Mouse (Mus musculus): ENCODE results near the gene Snx33. TPM values are rescaled to one million over a fixed set of nuclear protein-coding genes. Genes with fewer than 3 reads are reported as not detected.

The Snx33 gene
- polyA plus RNA-seq (2015; fragmentation: Nextera tagmentation; extraction: Ambion mirVana), result 7.5 and 8.2 TPM in 2 replicates

DNA sequence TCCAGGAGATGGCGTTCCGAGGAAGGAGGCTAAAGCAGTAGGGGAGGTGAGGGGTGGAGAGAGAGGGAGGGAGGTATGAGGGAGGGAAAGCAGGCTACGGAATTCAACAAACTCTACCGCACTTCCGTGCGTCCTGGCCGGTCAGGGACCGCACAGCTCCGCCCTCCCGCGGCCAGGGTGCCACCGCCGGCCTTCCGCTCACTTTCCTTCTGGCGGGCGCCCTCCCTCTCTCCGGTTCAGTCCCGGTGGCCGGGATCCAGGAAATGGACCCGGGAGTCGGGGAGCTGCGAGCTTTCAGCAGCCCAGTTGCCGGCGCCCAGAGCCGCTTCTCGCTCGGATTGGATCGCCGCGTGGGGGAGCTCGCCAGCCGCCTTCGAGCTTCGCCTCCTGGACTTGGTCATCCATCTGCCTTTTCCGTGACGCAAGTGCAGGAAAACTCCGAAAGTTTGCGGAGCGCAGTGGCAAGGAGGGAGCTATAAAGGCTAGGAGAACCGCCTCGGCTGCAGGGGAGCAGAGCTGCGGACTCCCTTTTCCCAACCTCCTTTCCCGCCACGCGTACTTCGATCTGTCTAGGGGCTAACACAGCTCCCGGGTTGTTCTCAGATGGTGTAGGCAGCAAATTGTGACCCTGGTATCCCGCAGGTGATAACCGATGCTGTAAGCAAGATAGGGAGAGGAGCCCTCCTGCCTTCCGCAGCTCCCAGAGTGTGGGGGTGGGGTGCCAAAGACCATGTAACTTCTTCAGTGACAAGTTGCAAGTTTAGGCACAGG is at the start of gene Snx33:
TSS of gene Snx33 (minus strand) at position 331 of the 771 bp plus-strand sequence.
- H3K36me3 ChIP-seq (ENCODE audit: control insufficient read depth, insufficient read depth), result no peaks in the 10 kb centered on the region
- peaks cover 36% of the 10 kb centered on the region for H3K4me1 ChIP-seq (ENCODE audit: control insufficient read depth, insufficient read depth, low read length)
- H3K4me3 ChIP-seq (ENCODE audit: low read length), result peak within 1 kb of the TSS; percentile 60
- H3K9me3 ChIP-seq (replicated peaks; ENCODE audit: control insufficient read depth, low read length), result no peaks in the 10 kb centered on the region
- H3K4me2 ChIP-seq (ENCODE audit: low read depth, low read length), result peak within 1 kb of the TSS; percentile 72
- ATAC-seq (replicated peaks; ENCODE audit: extremely low read depth, insufficient read depth, low FRiP score), result peak; percentile 68
- peak within 1 kb of the TSS; percentile 80 for H3K9ac ChIP-seq (ENCODE audit: low read length)
- H3K27me3 ChIP-seq (ENCODE audit: control insufficient read depth, insufficient read depth, low read length), result no peaks in the 10 kb centered on the region; the same call in 1 of the 2 replicates
- under 1% methylated on average over 50 of the region's 50 CpGs for WGBS
- H3K27ac ChIP-seq (ENCODE audit: low read length), result peak within 1 kb of the TSS; percentile 88

DNA sequence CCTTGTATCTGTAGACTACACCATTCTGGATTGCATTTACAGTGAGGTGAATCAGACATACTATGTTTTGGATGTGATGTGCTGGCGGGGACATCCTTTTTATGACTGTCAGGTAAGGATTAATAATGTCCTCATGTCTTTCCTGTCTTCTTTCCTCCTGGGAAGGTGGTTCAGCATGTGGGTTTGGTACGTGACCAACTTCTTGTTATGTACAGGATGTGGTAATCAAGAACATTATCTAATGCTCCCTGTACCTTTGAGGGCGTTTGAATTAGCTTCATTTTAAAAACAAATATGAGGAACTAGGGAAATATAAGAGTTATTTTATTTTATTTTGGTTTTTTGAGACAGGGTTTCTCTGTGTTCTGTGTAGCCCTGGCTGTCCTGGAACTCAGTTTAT is 47.0 kb upstream of the Snx33 start:
- Histone ChIP-seq H3K4me2 (ENCODE audit: low read depth, low read length) (no peak overlapping the region), H3K9me3 (replicated peaks; ENCODE audit: control insufficient read depth, low read length) (no peaks in the 10 kb centered on the region; the same call in 1 of the 2 replicates), H3K9ac (ENCODE audit: low read length) (no peak overlapping the region), H3K27me3 (ENCODE audit: control insufficient read depth, insufficient read depth, low read length) (no peaks in the 10 kb centered on the region), H3K4me1 (ENCODE audit: control insufficient read depth, insufficient read depth, low read length) (no peaks in the 10 kb centered on the region), H3K36me3 (ENCODE audit: control insufficient read depth, insufficient read depth) (peaks cover 8% of the 10 kb centered on the region; the same call in 1 of the 2 replicates), H3K4me3 (ENCODE audit: low read length) (no peak overlapping the region), H3K27ac (ENCODE audit: low read length) (no peak overlapping the region)
- ATAC-seq (replicated peaks; ENCODE audit: extremely low read depth, insufficient read depth, low FRiP score), result no peak
- WGBS, result 69% methylated on average over 3 of the region's 3 CpGs

- no peak for ATAC-seq (replicated peaks; ENCODE audit: extremely low read depth, insufficient read depth, low FRiP score)
- no peak overlapping the region for H3K4me3 ChIP-seq (ENCODE audit: low read length)
- H3K9ac ChIP-seq (ENCODE audit: low read length), result no peak overlapping the region
- H3K36me3 ChIP-seq (ENCODE audit: control insufficient read depth, insufficient read depth), result peaks cover 8% of the 10 kb centered on the region; the same call in 1 of the 2 replicates
- WGBS, result 54% methylated on average over 7 of the region's 8 CpGs
- H3K9me3 ChIP-seq (replicated peaks; ENCODE audit: control insufficient read depth, low read length), result no peaks in the 10 kb centered on the region
- no peaks in the 10 kb centered on the region for H3K4me1 ChIP-seq (ENCODE audit: control insufficient read depth, insufficient read depth, low read length)
- H3K27ac ChIP-seq (ENCODE audit: low read length), result no peak overlapping the region
- no peak overlapping the region for H3K4me2 ChIP-seq (ENCODE audit: low read depth, low read length)
- no peaks in the 10 kb centered on the region for H3K27me3 ChIP-seq (ENCODE audit: control insufficient read depth, insufficient read depth, low read length)
Observed at GRCm38 (mm10) chr9:56973960-56974524, 45.9 kb upstream of the Snx33 start.

- no peak overlapping the region for H3K27ac ChIP-seq (ENCODE audit: low read length)
- H3K27me3 ChIP-seq (ENCODE audit: control insufficient read depth, insufficient read depth, low read length), result no peaks in the 10 kb centered on the region
- WGBS, result 49% methylated on average over 2 of the region's 2 CpGs
- H3K4me2 ChIP-seq (ENCODE audit: low read depth, low read length), result no peak overlapping the region
- no peaks in the 10 kb centered on the region for H3K9me3 ChIP-seq (replicated peaks; ENCODE audit: control insufficient read depth, low read length)
- H3K36me3 ChIP-seq (ENCODE audit: control insufficient read depth, insufficient read depth), result peaks cover 6% of the 10 kb centered on the region; the same call in 1 of the 2 replicates
- H3K4me1 ChIP-seq (ENCODE audit: control insufficient read depth, insufficient read depth, low read length), result no peaks in the 10 kb centered on the region
- H3K4me3 ChIP-seq (ENCODE audit: low read length), result no peak overlapping the region
- ATAC-seq (replicated peaks; ENCODE audit: extremely low read depth, insufficient read depth, low FRiP score), result no peak
- H3K9ac ChIP-seq (ENCODE audit: low read length), result no peak overlapping the region
Observed at GRCm38 (mm10) chr9:56970158-56970557, 42.0 kb upstream of the Snx33 start.

GRCm38 (mm10) chr9:56961591-56961990 is 33.4 kb upstream of the Snx33 start:
- Histone ChIP-seq H3K36me3 (ENCODE audit: control insufficient read depth, insufficient read depth) (peaks cover 14% of the 10 kb centered on the region), H3K4me2 (ENCODE audit: low read depth, low read length) (no peak overlapping the region), H3K27ac (ENCODE audit: low read length) (no peak overlapping the region), H3K4me3 (ENCODE audit: low read length) (no peak overlapping the region), H3K9me3 (replicated peaks; ENCODE audit: control insufficient read depth, low read length) (peaks cover 3% of the 10 kb centered on the region; the same call in 1 of the 2 replicates), H3K27me3 (ENCODE audit: control insufficient read depth, insufficient read depth, low read length) (no peaks in the 10 kb centered on the region), H3K4me1 (ENCODE audit: control insufficient read depth, insufficient read depth, low read length) (no peaks in the 10 kb centered on the region), H3K9ac (ENCODE audit: low read length) (no peak overlapping the region)
- 91% methylated on average over 3 of the region's 3 CpGs for WGBS
- ATAC-seq (replicated peaks; ENCODE audit: extremely low read depth, insufficient read depth, low FRiP score), result no peak

- H3K27ac ChIP-seq (ENCODE audit: low read length), result no peak overlapping the region
- no peak overlapping the region for H3K9ac ChIP-seq (ENCODE audit: low read length)
- H3K4me3 ChIP-seq (ENCODE audit: low read length), result no peak overlapping the region
- 86% methylated on average over 2 of the region's 2 CpGs for WGBS
- H3K27me3 ChIP-seq (ENCODE audit: control insufficient read depth, insufficient read depth, low read length), result no peaks in the 10 kb centered on the region
- H3K36me3 ChIP-seq (ENCODE audit: control insufficient read depth, insufficient read depth), result peaks cover 17% of the 10 kb centered on the region
- no peak overlapping the region for H3K4me2 ChIP-seq (ENCODE audit: low read depth, low read length)
- H3K4me1 ChIP-seq (ENCODE audit: control insufficient read depth, insufficient read depth, low read length), result no peaks in the 10 kb centered on the region
- H3K9me3 ChIP-seq (replicated peaks; ENCODE audit: control insufficient read depth, low read length), result peaks cover 3% of the 10 kb centered on the region; the same call in 1 of the 2 replicates
- ATAC-seq (replicated peaks; ENCODE audit: extremely low read depth, insufficient read depth, low FRiP score), result no peak
Observed at GRCm38 (mm10) chr9:56958689-56959088, 30.5 kb upstream of the Snx33 start.

DNA sequence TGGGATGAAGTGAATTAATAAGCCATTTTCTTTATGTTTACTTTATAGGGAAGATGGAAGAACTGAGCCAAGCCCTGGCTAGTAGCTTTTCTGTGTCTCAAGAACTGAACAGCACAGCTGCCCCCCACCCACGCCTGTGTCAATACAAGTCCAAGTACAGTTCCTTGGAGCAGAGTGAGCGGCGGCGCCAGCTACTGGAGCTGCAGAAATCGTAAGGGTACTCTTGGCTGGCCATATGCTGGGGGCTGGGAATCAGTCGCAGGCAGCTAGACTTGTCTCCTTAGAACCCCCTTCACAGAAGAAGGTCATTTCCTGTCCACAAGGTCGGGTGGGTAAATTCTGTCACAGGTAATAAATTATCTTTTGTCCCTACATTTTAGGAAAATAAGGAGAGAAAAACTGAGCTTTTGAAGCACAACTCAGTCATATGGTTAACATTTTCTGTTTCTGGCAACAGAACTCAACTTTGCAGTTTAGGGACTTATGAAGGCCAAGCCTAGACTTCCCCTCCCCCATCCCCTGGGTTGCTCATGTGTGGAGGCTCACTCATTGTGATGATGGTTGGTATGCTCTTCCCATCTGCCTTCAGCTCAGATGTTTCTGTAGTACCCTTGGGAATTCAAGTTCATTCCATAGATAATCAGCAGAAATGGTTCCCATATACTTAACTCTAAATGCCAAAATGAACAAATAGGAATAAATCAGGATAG is 28.9 kb upstream of the Snx33 start:
- no peaks in the 10 kb centered on the region for H3K4me1 ChIP-seq (ENCODE audit: control insufficient read depth, insufficient read depth, low read length)
- H3K9ac ChIP-seq (ENCODE audit: low read length), result no peak overlapping the region
- H3K4me3 ChIP-seq (ENCODE audit: low read length), result no peak overlapping the region
- 70% methylated on average over 7 of the region's 7 CpGs for WGBS
- H3K36me3 ChIP-seq (ENCODE audit: control insufficient read depth, insufficient read depth), result peaks cover 10% of the 10 kb centered on the region
- H3K4me2 ChIP-seq (ENCODE audit: low read depth, low read length), result no peak overlapping the region
- H3K9me3 ChIP-seq (replicated peaks; ENCODE audit: control insufficient read depth, low read length), result peaks cover 3% of the 10 kb centered on the region; the same call in 1 of the 2 replicates
- no peaks in the 10 kb centered on the region for H3K27me3 ChIP-seq (ENCODE audit: control insufficient read depth, insufficient read depth, low read length)
- no peak for ATAC-seq (replicated peaks; ENCODE audit: extremely low read depth, insufficient read depth, low FRiP score)
- H3K27ac ChIP-seq (ENCODE audit: low read length), result no peak overlapping the region

DNA sequence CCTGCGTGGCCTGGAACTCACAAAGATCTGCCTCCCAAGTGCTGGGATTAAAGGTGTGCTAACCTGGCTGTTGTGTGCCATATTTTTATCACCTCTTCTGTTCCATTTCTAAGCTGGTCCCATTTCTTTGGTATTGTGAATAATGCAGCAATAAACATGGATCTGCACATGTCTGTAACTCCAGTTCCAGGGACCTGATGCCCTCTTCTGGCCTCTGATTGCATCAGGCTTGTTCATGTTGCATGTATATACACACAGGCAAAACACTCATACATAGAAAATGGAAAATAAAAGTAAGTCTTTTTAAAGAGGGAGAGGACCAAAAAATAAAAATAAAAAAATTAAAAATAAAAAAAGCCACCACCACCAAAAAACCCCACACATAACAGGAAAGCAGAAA is 25.4 kb upstream of the Snx33 start:
- H3K36me3 ChIP-seq (ENCODE audit: control insufficient read depth, insufficient read depth), result peaks cover 3% of the 10 kb centered on the region; the same call in 1 of the 2 replicates
- H3K9ac ChIP-seq (ENCODE audit: low read length), result no peak overlapping the region
- 97% methylated on average over 1 of the region's 1 CpGs for WGBS
- no peaks in the 10 kb centered on the region for H3K9me3 ChIP-seq (replicated peaks; ENCODE audit: control insufficient read depth, low read length)
- H3K4me2 ChIP-seq (ENCODE audit: low read depth, low read length), result no peak overlapping the region
- no peak overlapping the region for H3K4me3 ChIP-seq (ENCODE audit: low read length)
- no peak for ATAC-seq (replicated peaks; ENCODE audit: extremely low read depth, insufficient read depth, low FRiP score)
- peaks cover 11% of the 10 kb centered on the region for H3K4me1 ChIP-seq (ENCODE audit: control insufficient read depth, insufficient read depth, low read length)
- no peaks in the 10 kb centered on the region for H3K27me3 ChIP-seq (ENCODE audit: control insufficient read depth, insufficient read depth, low read length)
- no peak overlapping the region for H3K27ac ChIP-seq (ENCODE audit: low read length)

All from heart, embryonic 16.5 days (tissue).